Mouse (Mus musculus): Measurements from ENCODE around the gene Neb.

DNA sequence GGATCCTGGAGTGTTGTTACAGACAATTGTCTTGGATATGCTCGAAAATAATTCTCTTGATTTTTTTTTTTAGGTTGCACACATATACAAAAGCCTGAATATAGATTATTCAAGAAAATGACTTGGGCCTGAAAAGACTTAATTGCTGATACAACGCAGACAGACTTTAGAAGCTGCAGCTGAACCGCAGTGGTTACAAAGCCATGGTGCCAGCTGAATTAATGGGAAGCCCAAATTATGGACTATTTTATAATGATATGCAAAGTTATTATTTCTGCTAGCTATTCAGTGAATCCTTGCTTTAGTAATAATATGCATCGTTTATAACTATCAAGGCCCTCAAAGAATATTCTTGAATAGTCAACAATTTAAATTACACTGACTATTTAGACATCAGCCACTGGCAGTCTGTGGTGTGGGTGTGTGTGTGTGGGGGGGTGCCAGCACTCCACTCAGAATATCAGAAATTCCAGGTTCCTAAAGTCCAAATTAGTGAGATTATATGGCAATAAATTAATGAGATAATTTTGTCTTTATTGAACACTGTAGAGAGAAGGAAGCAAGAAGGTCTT, 50.9 kb downstream of the Neb start:
- TF ChIP-seq MAX (IDR thresholded peaks at IDR 0.05; ENCODE audit: low read depth) (no peak), POLR2A (IDR thresholded peaks at IDR 0.05; ENCODE audit: insufficient read length, low read depth) (no peak), MYOG (IDR thresholded peaks at IDR 0.05; ENCODE audit: control insufficient read depth in 1 of 3, insufficient read depth in 1 of 3, insufficient read length in 2 of 3, low read depth in 2 of 3) (no peak), E2F4 (IDR thresholded peaks at IDR 0.05; ENCODE audit: insufficient read depth) (no peak), USF1 (IDR thresholded peaks at IDR 0.05; ENCODE audit: low read depth) (no peak), POLR2AphosphoS2 (IDR thresholded peaks at IDR 0.05; ENCODE audit: insufficient read length, low read depth) (no peak), TCF3 (IDR thresholded peaks at IDR 0.05; ENCODE audit: insufficient read length, low read depth) (no peak), CEBPB (IDR thresholded peaks at IDR 0.05; ENCODE audit: insufficient read depth, poor library complexity, severe bottlenecking) (no peak), MYOD1 (IDR thresholded peaks at IDR 0.05; ENCODE audit: control insufficient read depth in 1 of 3, insufficient read length in 2 of 3, low read depth in 2 of 3) (no peak), TCF12 (IDR thresholded peaks at IDR 0.05; ENCODE audit: insufficient read depth, poor library complexity, severe bottlenecking) (no peak)
